22 mouse cellular contexts compared by ENCODE assay signal in the genomic region with DNA sequence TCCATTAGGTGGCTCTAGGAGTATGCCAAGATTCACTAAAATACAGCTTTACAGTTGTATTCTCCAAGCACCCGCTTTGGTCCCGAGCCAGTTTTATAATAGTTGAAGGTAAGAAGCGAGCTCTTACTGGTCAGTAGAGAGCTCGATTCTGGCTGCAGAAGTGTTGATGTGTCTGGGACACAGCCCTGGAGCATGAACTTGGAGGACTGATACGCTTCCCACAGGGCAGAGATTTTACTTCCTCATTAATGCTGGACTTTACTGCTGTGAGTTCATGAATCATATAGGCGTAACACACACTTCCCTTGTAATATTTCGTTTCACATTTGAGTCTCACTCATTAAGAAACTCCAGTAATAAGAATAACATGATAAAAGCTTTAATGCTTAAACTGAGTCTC.
DNase-seq lines count a peak whose midpoint lies in the region; ATAC-seq and TF ChIP-seq lines count a peak whose summit lies in the region.
"Had no signal": no experiment of that assay in that cellular context is flagged by ENCODE, and none has a peak within 500 bp of the region (broad histone marks: within the 10 kb centered on the region; RNA-seq: fewer than 3 reads in every experiment).

No protein-coding gene starts in this region.

- H3K36me3 ChIP-seq in heart, embryonic 13.5 days = peaks cover 16% of the 10 kb centered on the region
- no peaks in the 10 kb centered on the region for H3K36me3 ChIP-seq in heart, embryonic 11.5 days (ENCODE audit: control insufficient read depth, insufficient read depth, low read length)

- TF ChIP-seq CTCF in bone marrow macrophage, adult 2 months (IDR thresholded peaks at IDR 0.05; ENCODE audit: low read depth, low read length) = no peak

- H3K9me3 ChIP-seq in heart, embryonic 13.5 days = no peaks in the 10 kb centered on the region
- H3K9me3 ChIP-seq in heart, embryonic 11.5 days (replicated peaks; ENCODE audit: control insufficient read depth, low read length) = no peaks in the 10 kb centered on the region
- H3K9me3 ChIP-seq: forebrain, embryonic 15.5 days; limb, embryonic 10.5 days had no signal

- H3K9ac ChIP-seq in heart, embryonic 13.5 days = no peak overlapping the region
- no peak overlapping the region for H3K9ac ChIP-seq in heart, embryonic 11.5 days (ENCODE audit: low read depth, low read length)
- H3K9ac ChIP-seq: forebrain, embryonic 15.5 days; hindbrain, embryonic 14.5 days had no signal

- no peaks in the 10 kb centered on the region for H3K27me3 ChIP-seq in heart, embryonic 13.5 days (replicated peaks)
- H3K27me3 ChIP-seq in heart, embryonic 11.5 days (ENCODE audit: control insufficient read depth, insufficient read depth, low read length) = no peaks in the 10 kb centered on the region
- H3K27me3 ChIP-seq: forebrain, embryonic 15.5 days had no signal

- H3K27ac ChIP-seq in heart, embryonic 13.5 days (replicated peaks) = peak overlapping the region; percentile 51; the same call in 1 of the 2 replicates
- no peak overlapping the region for H3K27ac ChIP-seq in heart, embryonic 11.5 days (ENCODE audit: low read depth, low read length)
- peak overlapping the region; percentile 9 for H3K27ac ChIP-seq in bone marrow macrophage, adult 2 months (ENCODE audit: insufficient read depth, low read depth, low read length)
- H3K27ac ChIP-seq: forebrain, embryonic 15.5 days; hindbrain, embryonic 14.5 days; left cerebral cortex, adult 2 months; limb, embryonic 10.5 days had no signal

- peaks cover 56% of the 10 kb centered on the region for H3K4me1 ChIP-seq in heart, embryonic 13.5 days
- peaks cover 25% of the 10 kb centered on the region for H3K4me1 ChIP-seq in heart, embryonic 11.5 days (ENCODE audit: control insufficient read depth, insufficient read depth, low read length)
- H3K4me1 ChIP-seq in bone marrow macrophage, adult 2 months (ENCODE audit: control insufficient read depth, insufficient read depth, low read length) = peaks cover 45% of the 10 kb centered on the region

- peak overlapping the region; percentile 19; the same call in 1 of the 2 replicates for H3K4me2 ChIP-seq in heart, embryonic 13.5 days
- no peak overlapping the region for H3K4me2 ChIP-seq in heart, embryonic 11.5 days
- H3K4me2 ChIP-seq: forebrain, embryonic 15.5 days; hindbrain, embryonic 14.5 days; liver, embryonic 11.5 days; midbrain, embryonic 11.5 days had no signal

- WGBS in heart, embryonic 13.5 days = 37% methylated on average over 7 of the region's 7 CpGs
- WGBS in heart, embryonic 11.5 days (ENCODE audit: insufficient replicate concordance) = 63% methylated on average over 7 of the region's 7 CpGs

- DNase-seq in 416B (ENCODE audit: low read depth) = peak; percentile 58
- no peak for DNase-seq in layer of hippocampus, postnatal 25 days (ENCODE audit: extremely low spot score in 1 of 2, low spot score in 1 of 2)
- DNase-seq in cerebellum, adult 11-12 months = no peak
- DNase-seq in cerebellum, adult 9-11 months = no peak
- DNase-seq: adrenal gland, adult 2 months; cerebellum, postnatal 10 days; embryo, embryonic 11 days; kidney, postnatal 36 days; lung, adult 18-20 months; lung, postnatal 36 days; spleen, adult 18-20 months; thymus, postnatal 14 days had no signal

- H3K4me3 ChIP-seq in heart, embryonic 13.5 days = no peak overlapping the region
- H3K4me3 ChIP-seq in heart, embryonic 11.5 days (ENCODE audit: low read depth, low read length) = no peak overlapping the region
- no peak overlapping the region for H3K4me3 ChIP-seq in bone marrow macrophage, adult 2 months (ENCODE audit: insufficient read depth, low read length)
- H3K4me3 ChIP-seq: forebrain, embryonic 15.5 days; left cerebral cortex, adult 2 months; limb, embryonic 10.5 days had no signal

- no peak for TF ChIP-seq POLR2A in bone marrow macrophage, adult 2 months (IDR thresholded peaks at IDR 0.05; ENCODE audit: borderline replicate concordance, low read depth, low read length)

- no peak for ATAC-seq in heart, embryonic 13.5 days (ENCODE audit: extremely low read depth, insufficient number of reproducible peaks, low FRiP score, low TSS enrichment)
- no peak for ATAC-seq in heart, embryonic 11.5 days (replicated peaks; ENCODE audit: insufficient number of reproducible peaks, low FRiP score, low TSS enrichment)
- peak; percentile 56 for ATAC-seq in megakaryocyte progenitor cell, adult 5-6 weeks (replicated peaks; ENCODE audit: poor library complexity)
- ATAC-seq: forebrain, embryonic 15.5 days had no signal
